Mouse (Mus musculus) heart, adult 9 months (tissue): ENCODE results near the gene Gcnt7.

Experiments used
- DNase-seq, 2 experiments: peaks; one replicate each; pipeline ENCODE4 v3.0.0; 2022; ENCODE audit warnings: low spot score in 2 of 2

Gcnt7 gene

GRCm38 (mm10) chr2:172458496-172458895 lies at the start of gene Gcnt7:
Gene Gcnt7, minus strand, starts transcription at chr2:172458596.
- no peak for DNase-seq

- DNase-seq: no peak
Observed at GRCm38 (mm10) chr2:172506121-172506520, 47.7 kb upstream of the Gcnt7 start.

GRCm38 (mm10) chr2:172502168-172502567 lies 43.8 kb upstream of the Gcnt7 start:
- no peak for DNase-seq

- DNase-seq: no peak
Observed at GRCm38 (mm10) chr2:172501341-172501740, 42.9 kb upstream of the Gcnt7 start.

GRCm38 (mm10) chr2:172500752-172501316 lies 42.4 kb upstream of the Gcnt7 start:
- no peak for DNase-seq

GRCm38 (mm10) chr2:172498823-172499222 lies 40.4 kb upstream of the Gcnt7 start:
- DNase-seq: no peak

GRCm38 (mm10) chr2:172496736-172497345 lies 38.4 kb upstream of the Gcnt7 start:
- no peak for DNase-seq

GRCm38 (mm10) chr2:172484696-172485370 lies 26.4 kb upstream of the Gcnt7 start:
- DNase-seq: no peak

- no peak for DNase-seq
Observed at GRCm38 (mm10) chr2:172483766-172484413, 25.5 kb upstream of the Gcnt7 start.

GRCm38 (mm10) chr2:172481654-172482385 lies 23.4 kb upstream of the Gcnt7 start:
- DNase-seq: no peak

- no peak for DNase-seq
Observed at GRCm38 (mm10) chr2:172480296-172480695, 21.9 kb upstream of the Gcnt7 start.

- peak; percentile 25 to 36 for DNase-seq
Observed at GRCm38 (mm10) chr2:172477860-172478259, 19.5 kb upstream of the Gcnt7 start.

GRCm38 (mm10) chr2:172477350-172477749 lies 19.0 kb upstream of the Gcnt7 start:
- DNase-seq: no peak

GRCm38 (mm10) chr2:172476707-172477260 lies 18.4 kb upstream of the Gcnt7 start:
- no peak for DNase-seq

- DNase-seq: no peak
Observed at GRCm38 (mm10) chr2:172474970-172475369, 16.6 kb upstream of the Gcnt7 start.

GRCm38 (mm10) chr2:172473591-172473990 lies 15.2 kb upstream of the Gcnt7 start:
- DNase-seq: peak; percentile 14 to 31

GRCm38 (mm10) chr2:172472318-172472717 lies 13.9 kb upstream of the Gcnt7 start, which contains the start of gene Fam209:
Gene Fam209, plus strand, starts transcription at chr2:172472520.
- no peak for DNase-seq

GRCm38 (mm10) chr2:172468346-172468819 lies 10.0 kb upstream of the Gcnt7 start:
- DNase-seq: no peak

- DNase-seq: no peak
Observed at GRCm38 (mm10) chr2:172467206-172467605, 8.8 kb upstream of the Gcnt7 start.

GRCm38 (mm10) chr2:172466427-172467132 lies 8.2 kb upstream of the Gcnt7 start:
- no peak for DNase-seq

- no peak for DNase-seq
Observed at GRCm38 (mm10) chr2:172462813-172463212, 4.4 kb upstream of the Gcnt7 start.
